Mouse (Mus musculus): Measurements from ENCODE around the gene Tbc1d20.

- TF ChIP-seq CTCF (conservative IDR thresholded peaks at IDR 0.05 in 1 of 2, IDR thresholded peaks at IDR 0.05 in 1 of 2; ENCODE audit: low read depth in 2 of 2, low read length in 2 of 2), result no peak
- TF ChIP-seq EP300 (IDR thresholded peaks at IDR 0.05; ENCODE audit: low read length), result no peak
- TF ChIP-seq NELFE (IDR thresholded peaks at IDR 0.05; ENCODE audit: low read depth, low read length), result no peak
- TF ChIP-seq RAD21 (IDR thresholded peaks at IDR 0.05; ENCODE audit: low read depth, low read length), result no peak
- TF ChIP-seq USF1 (IDR thresholded peaks at IDR 0.05; ENCODE audit: low read depth, low read length), result no peak
- TF ChIP-seq GABPA (IDR thresholded peaks at IDR 0.05; ENCODE audit: insufficient replicate concordance, low read depth, low read length), result no peak
Observed at GRCm38 (mm10) chr2:152345393-152345792, 51.8 kb downstream of the Tbc1d20 start.

Data from CH12.LX (cell line).